Mouse (Mus musculus) kidney, adult 2 months (tissue): Measurements from ENCODE around the gene Dffa. TPM values are rescaled to one million over a fixed set of nuclear protein-coding genes. Genes with fewer than 3 reads are reported as not detected.
A peak's percentile ranks its signal among the peaks of the same experiment; 100 is the strongest.

Experiments
- DNase-seq: peaks from one replicate; pipeline ENCODE4 v3.0.0; 2021
- H3K27ac ChIP-seq: fragments of 200-500 bp; 2 replicates; pipeline ENCODE4 v1.5.1; 2012; ENCODE audit warnings: low read depth, low read length, control low read depth, inconsistent platforms; ENCODE audit not compliant: insufficient read depth
- H3K27me3 ChIP-seq: fragments of 200-500 bp; replicated peaks from 2 replicates; pipeline ENCODE4 v1.6.1; 2012; ENCODE audit warnings: mild to moderate bottlenecking, moderate library complexity, low read length, inconsistent platforms; ENCODE audit not compliant: control insufficient read depth, insufficient read depth
- H3K36me3 ChIP-seq: fragments of 200-500 bp; 2 replicates; pipeline ENCODE4 v1.6.1; 2012; ENCODE audit warnings: mild to moderate bottlenecking, moderate library complexity, low read length, inconsistent platforms; ENCODE audit not compliant: control insufficient read depth, insufficient read depth
- H3K4me1 ChIP-seq: fragments of 200-500 bp; 2 replicates; pipeline ENCODE4 v1.6.1; 2011; ENCODE audit warnings: low read length; ENCODE audit not compliant: control insufficient read depth, insufficient read depth
- H3K4me3 ChIP-seq: fragments of 200-500 bp; 2 replicates; pipeline ENCODE4 v1.5.1; 2011; ENCODE audit warnings: mild to moderate bottlenecking, low read depth, low read length, control low read depth; ENCODE audit not compliant: insufficient read depth
- CTCF ChIP-seq: fragments of 200-500 bp; conservative IDR thresholded peaks from 2 replicates; pipeline ENCODE4 v1.5.1; 2011; ENCODE audit warnings: low read depth, mild to moderate bottlenecking, control low read depth, low read length, moderate library complexity, mixed read lengths; ENCODE audit not compliant: insufficient read depth, insufficient read length
- POLR2A ChIP-seq: fragments of 200-500 bp; IDR thresholded peaks from one replicate; pipeline ENCODE4 v1.6.1; 2011; ENCODE audit warnings: low read depth, low read length, control low read depth
- WGBS: fragments of 180-500 bp; shearing (Covaris S2); methylation state at CpG from one replicate; pipeline ENCODE4 v1.1.7; 2018; 5-methylcytosine and 5-hydroxymethylcytosine counted together
- polyA plus RNA-seq: library from polyadenylated mRNA; depleted of rRNA; stranded (reverse); fragments of >200 nt; gene quantifications from 2 replicates; pipeline ENCODE4 v1.2.3, GENCODE M21; 2012; rRNA removed

The Dffa gene
- 20.1 and 20.8 TPM in 2 replicates for polyA plus RNA-seq

DNA sequence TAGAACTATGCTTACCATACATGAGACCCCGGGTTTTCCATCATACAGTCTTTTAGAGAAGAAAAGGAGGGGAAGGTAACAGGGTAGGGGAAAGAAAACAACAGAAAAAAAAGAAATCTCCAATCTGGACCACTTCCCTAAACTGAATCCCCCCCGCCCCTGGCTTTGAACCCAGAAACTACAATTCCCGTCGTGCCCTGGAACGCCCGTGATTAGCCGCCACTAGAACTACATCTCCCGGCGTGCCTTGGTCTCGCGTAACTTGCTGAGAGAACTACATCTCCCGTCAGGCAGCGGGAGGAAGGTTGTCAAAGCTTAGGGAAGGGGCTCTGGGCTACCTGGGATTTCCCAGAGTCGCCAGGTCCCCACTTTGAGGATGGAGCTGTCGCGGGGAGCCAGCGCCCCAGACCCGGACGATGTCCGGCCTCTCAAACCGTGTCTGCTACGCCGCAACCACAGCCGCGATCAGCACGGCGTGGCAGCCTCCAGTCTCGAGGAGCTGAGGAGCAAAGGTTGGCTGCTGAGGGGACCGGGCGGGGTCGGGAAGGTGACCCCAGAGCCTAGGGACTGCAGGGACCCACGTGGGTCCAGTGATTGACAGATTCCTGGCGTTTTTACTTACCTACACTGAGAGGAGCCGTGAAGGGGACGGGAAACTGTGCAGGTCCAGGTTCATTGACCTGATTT is at the start of gene Dffa:
Gene Dffa, plus strand, starts transcription at position 272 of the 687 bp plus-strand sequence.
- peaks cover 5% of the 10 kb centered on the region; the same call in 1 of the 2 replicates for H3K4me1 ChIP-seq
- peak; percentile 96 for DNase-seq
- TF ChIP-seq CTCF (no peak), POLR2A (no peak)
- H3K4me3 ChIP-seq = peak within 1 kb of the TSS; percentile 76
- H3K27ac ChIP-seq = peak within 1 kb of the TSS; percentile 85
- no peaks in the 10 kb centered on the region for H3K36me3 ChIP-seq
- 1% methylated on average over 35 of the region's 35 CpGs for WGBS
- no peaks in the 10 kb centered on the region for H3K27me3 ChIP-seq

- Histone ChIP-seq H3K4me1 (0 out of 2 replicates have a peak, but pooled peaks cover under 1% of the 10 kb centered on the region), H3K27me3 (no peaks in the 10 kb centered on the region), H3K27ac (no peak overlapping the region), H3K4me3 (no peak overlapping the region), H3K36me3 (no peaks in the 10 kb centered on the region)
- DNase-seq = no peak
- 68% methylated on average over 6 of the region's 6 CpGs for WGBS
- no peak for TF ChIP-seq CTCF
- TF ChIP-seq POLR2A = no peak
Measured at GRCm38 (mm10) chr4:149055847-149056246, 48.1 kb upstream of the Dffa start.

DNA sequence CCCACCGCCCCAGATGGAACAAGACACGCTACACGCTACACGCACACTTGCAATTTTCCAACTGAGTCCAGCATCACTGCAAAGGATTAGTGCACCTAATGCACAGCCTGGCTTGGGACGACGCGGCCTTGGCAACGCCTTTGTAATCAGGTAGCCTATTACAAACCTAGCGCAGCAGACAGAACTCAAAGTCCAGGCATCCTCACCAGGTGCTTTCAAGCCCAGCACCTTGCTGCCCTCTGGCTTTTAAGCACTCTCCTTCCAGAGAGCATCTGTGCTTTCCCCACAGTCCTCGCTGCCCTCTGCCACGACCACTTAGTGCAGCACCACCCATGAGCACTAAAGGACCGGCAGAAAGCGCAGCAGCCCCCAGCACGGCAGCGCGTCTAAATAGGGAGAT is 47.0 kb upstream of the Dffa start:
- 65% methylated on average over 16 of the region's 16 CpGs for WGBS
- no peak overlapping the region for H3K27ac ChIP-seq
- no peaks in the 10 kb centered on the region for H3K4me1 ChIP-seq
- DNase-seq = peak; percentile 46
- H3K4me3 ChIP-seq = no peak overlapping the region
- no peak for TF ChIP-seq POLR2A
- TF ChIP-seq CTCF = peak; percentile 24; the same call in 1 of the 2 replicates
- no peaks in the 10 kb centered on the region for H3K36me3 ChIP-seq
- no peaks in the 10 kb centered on the region for H3K27me3 ChIP-seq

DNA sequence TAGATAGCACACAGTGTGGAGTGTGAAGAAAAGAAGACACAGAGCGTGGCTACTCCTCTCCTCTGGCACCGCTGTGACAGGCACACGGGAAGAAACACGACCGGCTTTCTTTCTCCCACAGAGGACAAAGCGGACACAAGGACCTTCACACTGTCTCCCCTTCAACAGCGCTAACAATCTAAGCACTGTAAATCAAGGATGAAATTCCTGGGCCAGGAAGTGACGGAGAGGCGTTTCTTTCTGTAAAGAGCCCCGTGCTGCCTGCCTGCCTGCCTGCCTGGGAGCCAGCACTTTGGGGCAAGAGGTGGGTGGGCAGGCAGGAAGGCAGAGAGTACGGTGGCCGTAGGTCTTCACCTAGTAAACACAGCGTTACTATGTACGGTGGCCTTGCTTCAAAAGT is 46.5 kb upstream of the Dffa start:
- Histone ChIP-seq H3K4me1 (no peaks in the 10 kb centered on the region; the same call in 1 of the 2 replicates), H3K36me3 (no peaks in the 10 kb centered on the region), H3K4me3 (no peak overlapping the region), H3K27me3 (no peaks in the 10 kb centered on the region), H3K27ac (no peak overlapping the region)
- WGBS = 36% methylated on average over 14 of the region's 14 CpGs
- no peak for DNase-seq
- TF ChIP-seq POLR2A (no peak), CTCF (no peak)

DNA sequence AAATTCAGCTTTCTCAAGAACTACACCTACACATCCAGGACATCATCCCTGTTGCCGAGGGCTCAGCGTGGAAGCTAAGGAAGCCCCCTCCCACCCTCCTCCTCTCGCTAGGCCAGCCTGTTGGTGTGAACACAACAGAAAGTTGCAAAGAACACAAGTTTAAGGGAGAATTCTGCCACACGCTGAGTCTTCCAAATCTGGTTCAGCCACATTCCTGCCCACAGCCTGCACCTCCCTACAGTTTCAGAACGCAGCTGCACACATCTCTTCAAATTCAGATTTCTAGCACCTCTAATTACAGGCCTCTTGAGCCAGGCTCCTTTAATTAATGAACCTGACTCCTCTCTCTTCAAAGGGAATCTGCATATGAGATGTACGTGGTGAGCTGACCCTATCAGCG is 45.6 kb upstream of the Dffa start:
- Histone ChIP-seq H3K4me1 (no peaks in the 10 kb centered on the region; the same call in 1 of the 2 replicates), H3K4me3 (no peak overlapping the region), H3K27me3 (no peaks in the 10 kb centered on the region), H3K27ac (no peak overlapping the region), H3K36me3 (no peaks in the 10 kb centered on the region)
- DNase-seq = peak; percentile 27
- WGBS = 69% methylated on average over 7 of the region's 7 CpGs
- no peak for TF ChIP-seq CTCF
- no peak for TF ChIP-seq POLR2A

DNA sequence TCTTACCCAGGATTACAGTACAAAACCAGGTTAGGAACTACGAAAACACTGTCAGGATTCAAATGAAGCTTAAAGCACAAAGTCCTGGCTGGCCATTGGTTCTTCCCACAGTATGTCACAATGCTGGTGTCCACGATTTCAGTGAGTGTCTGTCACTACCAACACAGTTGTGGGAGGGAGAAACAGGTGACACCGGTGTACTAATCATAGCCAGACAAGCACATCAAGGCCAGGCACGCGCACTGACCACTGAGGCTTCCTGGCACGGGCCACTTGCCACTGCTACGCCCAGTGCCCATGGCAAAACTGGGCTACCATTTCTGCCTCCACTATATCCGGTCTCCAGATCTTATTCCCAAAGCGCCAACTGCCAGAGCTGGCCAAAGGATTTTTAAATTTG is 44.2 kb upstream of the Dffa start:
- no peak overlapping the region for H3K27ac ChIP-seq
- H3K4me1 ChIP-seq = no peaks in the 10 kb centered on the region; the same call in 1 of the 2 replicates
- no peak for TF ChIP-seq CTCF
- no peak overlapping the region for H3K4me3 ChIP-seq
- no peaks in the 10 kb centered on the region for H3K27me3 ChIP-seq
- DNase-seq = no peak
- H3K36me3 ChIP-seq = no peaks in the 10 kb centered on the region
- WGBS = 78% methylated on average over 9 of the region's 9 CpGs

GRCm38 (mm10) chr4:149060621-149061431 is 43.1 kb upstream of the Dffa start:
- WGBS = 68% methylated on average over 14 of the region's 14 CpGs
- no peak overlapping the region for H3K4me3 ChIP-seq
- H3K27ac ChIP-seq = no peak overlapping the region
- H3K4me1 ChIP-seq = no peaks in the 10 kb centered on the region; the same call in 1 of the 2 replicates
- DNase-seq = no peak
- H3K36me3 ChIP-seq = no peaks in the 10 kb centered on the region
- H3K27me3 ChIP-seq = no peaks in the 10 kb centered on the region
- TF ChIP-seq POLR2A (no peak), CTCF (no peak)
